Mouse (Mus musculus) adrenal gland (tissue): ENCODE data around the gene Ptprg.
"Not testable (repeated sequence)": the region's sequence is repeated elsewhere in the genome, so short reads cannot be mapped to it uniquely, and the experiment has no call there.

Experiments used
- intact Hi-C: fragments of 180-260 bp; cut with DNase I; formaldehyde crosslinking; loops from one replicate; pipeline ENCODE4 v1.15.1; 2025

Ptprg gene

GRCm38 (mm10) chr14:11723876-11724275 is 170.5 kb downstream of the Ptprg start:
- intact Hi-C loops = no loop called here

- intact Hi-C loops = no loop called here
These were observed 178.0 kb downstream of the Ptprg start for GRCm38 (mm10) chr14:11731223-11731920.

- intact Hi-C loops = no loop called here
These were observed 179.0 kb downstream of the Ptprg start for GRCm38 (mm10) chr14:11732376-11732775.

GRCm38 (mm10) chr14:11743726-11744125 is 190.4 kb downstream of the Ptprg start:
- intact Hi-C loops = no loop called here

- intact Hi-C loops = no loop called here
These were observed 199.3 kb downstream of the Ptprg start for GRCm38 (mm10) chr14:11752678-11753077.

GRCm38 (mm10) chr14:11754656-11755055 is 201.3 kb downstream of the Ptprg start:
- intact Hi-C loops = no loop called here

GRCm38 (mm10) chr14:11758185-11758584 is 204.9 kb downstream of the Ptprg start:
- intact Hi-C loops = no loop called here

GRCm38 (mm10) chr14:11759356-11759755 is 206.0 kb downstream of the Ptprg start:
- intact Hi-C loops = no loop called here

GRCm38 (mm10) chr14:11762995-11763394 is 209.7 kb downstream of the Ptprg start:
- intact Hi-C loops = no loop called here

GRCm38 (mm10) chr14:11772736-11773135 is 219.4 kb downstream of the Ptprg start:
- intact Hi-C loops = no loop called here

GRCm38 (mm10) chr14:11774476-11775037 is 221.2 kb downstream of the Ptprg start:
- intact Hi-C loops = no loop called here

GRCm38 (mm10) chr14:11775204-11775603 is 221.9 kb downstream of the Ptprg start:
- intact Hi-C loops = no loop called here

GRCm38 (mm10) chr14:11775951-11776495 is 222.7 kb downstream of the Ptprg start:
- intact Hi-C loops = no loop called here

GRCm38 (mm10) chr14:11776566-11776965 is 223.2 kb downstream of the Ptprg start:
- intact Hi-C loops = no loop called here

GRCm38 (mm10) chr14:11791190-11791589 is 237.9 kb downstream of the Ptprg start:
- intact Hi-C loops = no loop called here

GRCm38 (mm10) chr14:11793847-11794246 is 240.5 kb downstream of the Ptprg start:
- intact Hi-C loops = no loop called here

- intact Hi-C loops = no loop called here
These were observed 249.2 kb downstream of the Ptprg start for GRCm38 (mm10) chr14:11802355-11803035.

GRCm38 (mm10) chr14:11806674-11807073 is 253.3 kb downstream of the Ptprg start:
- intact Hi-C loops = no loop called here

GRCm38 (mm10) chr14:11807465-11807864 is 254.1 kb downstream of the Ptprg start:
- intact Hi-C loops = no loop called here

GRCm38 (mm10) chr14:11811142-11811761 is 257.9 kb downstream of the Ptprg start:
- intact Hi-C loops = no loop called here

GRCm38 (mm10) chr14:11812291-11812690 is 259.0 kb downstream of the Ptprg start:
- intact Hi-C loops = no loop called here

GRCm38 (mm10) chr14:11814811-11815210 is 261.5 kb downstream of the Ptprg start:
- intact Hi-C loops = not testable (repeated sequence)
